Mouse (Mus musculus) liver, embryonic 14.5 days (tissue): ENCODE measurements around the gene E2f3. TPM values are rescaled to one million over a fixed set of nuclear protein-coding genes. Genes with fewer than 3 reads are reported as not detected.
A peak's percentile ranks its signal among the peaks of the same experiment; 100 is the strongest.

Source experiments
- ATAC-seq: fragments of 200-750 bp; cut with Nextera tagmentation; 2 replicates; pipeline ENCODE4 v1.8.0; 2017; ENCODE audit warnings: moderate number of reproducible peaks, mild to moderate bottlenecking, moderate library complexity; ENCODE audit not compliant: insufficient read depth
- DNase-seq, 3 experiments: peaks; one replicate each; pipeline ENCODE4 v3.0.0-alpha.2; 2012 to 2013; ENCODE audit warnings: low read depth in 3 of 3, low spot score in 3 of 3
- H3K27ac ChIP-seq: fragments of 300-500 bp; sonication (generic); 2 replicates; pipeline ENCODE4 v1.5.1; 2014; ENCODE audit warnings: moderate library complexity, mild to moderate bottlenecking, control low read depth, inconsistent platforms
- H3K27me3 ChIP-seq: fragments of 300-500 bp; sonication (generic); 2 replicates; pipeline ENCODE4 v1.6.1; 2014; ENCODE audit warnings: mild to moderate bottlenecking, low read length, moderate library complexity; ENCODE audit not compliant: control insufficient read depth, insufficient read depth
- H3K36me3 ChIP-seq: fragments of 300-500 bp; sonication (generic); replicated peaks from 2 replicates; pipeline ENCODE4 v1.6.1; 2014; ENCODE audit warnings: low read depth; ENCODE audit not compliant: control insufficient read depth, insufficient read depth
- H3K4me1 ChIP-seq, 2 experiments: fragments of 200-500 bp in 1 of 2; fragments of 300-500 bp in 1 of 2; sonication (generic) in 1 of 2; replicated peaks; 2 replicates each; pipeline ENCODE4 v1.6.1; 2012 to 2014; ENCODE audit warnings: antibody characterized with exemption in 1 of 2, inconsistent platforms in 1 of 2, low read length in 1 of 2; ENCODE audit not compliant: control insufficient read depth in 2 of 2, insufficient read depth in 2 of 2
- H3K4me2 ChIP-seq: fragments of 300-500 bp; sonication (generic); 2 replicates; pipeline ENCODE4 v1.6.1; 2014; ENCODE audit warnings: low read depth, mild to moderate bottlenecking, control low read depth, moderate library complexity
- H3K4me3 ChIP-seq, 2 experiments: fragments of 200-500 bp in 1 of 2; fragments of 300-500 bp in 1 of 2; sonication (generic) in 1 of 2; 2 replicates each; pipeline ENCODE4 v1.5.1; 2012 to 2014; ENCODE audit warnings: low read depth in 2 of 2, low read length in 2 of 2, mild to moderate bottlenecking in 2 of 2, control low read depth in 1 of 2, inconsistent platforms in 1 of 2, moderate library complexity in 1 of 2; ENCODE audit not compliant: insufficient read depth in 1 of 2
- H3K9ac ChIP-seq: fragments of 300-500 bp; sonication (generic); replicated peaks from 2 replicates; pipeline ENCODE4 v1.6.1; 2014; ENCODE audit warnings: mild to moderate bottlenecking, control low read depth, moderate library complexity
- H3K9me3 ChIP-seq: fragments of 300-500 bp; sonication (generic); 2 replicates; pipeline ENCODE4 v1.6.1; 2016; ENCODE audit warnings: low read length, mixed read lengths; ENCODE audit not compliant: control insufficient read depth
- CTCF ChIP-seq: IDR thresholded peaks from 2 replicates; pipeline ENCODE4 v1.5.1; 2016; ENCODE audit warnings: antibody characterized with exemption, low read depth, control low read depth
- EP300 ChIP-seq: IDR thresholded peaks from 2 replicates; pipeline ENCODE4 v1.6.1; 2016; ENCODE audit warnings: antibody characterized with exemption, low read depth
- WGBS: fragments of 180-500 bp; shearing (Covaris S2); extraction: QIAGEN DNeasy Blood & Tissue Kit; methylation state at CpG from one replicate; pipeline ENCODE4 v1.1.7; 2014; ENCODE audit not compliant: insufficient replicate concordance; 5-methylcytosine and 5-hydroxymethylcytosine counted together
- polyA plus RNA-seq, 2 experiments: library from polyadenylated mRNA; depleted of rRNA in 1 of 2; stranded (reverse) in 1 of 2; unstranded in 1 of 2; fragments of >200 nt; fragmentation: Nextera tagmentation in 1 of 2; extraction: Ambion mirVana in 1 of 2; gene quantifications; 2 replicates each; pipeline versions ENCODE4 v1.2.1 to v1.2.3; 2012 to 2014

Gene E2f3
- polyA plus RNA-seq, 2 experiments, result 3.4 to 5.5 TPM

- Histone ChIP-seq H3K4me3 (no peak overlapping the region), H3K4me1 (no peaks in the 10 kb centered on the region), H3K27me3 (no peaks in the 10 kb centered on the region), H3K27ac (no peak overlapping the region), H3K36me3 (no peaks in the 10 kb centered on the region), H3K9ac (no peak overlapping the region), H3K9me3 (no peaks in the 10 kb centered on the region), H3K4me2 (no peak overlapping the region)
- ATAC-seq (no peak), DNase-seq (no peak)
- TF ChIP-seq CTCF (no peak), EP300 (no peak)
- 64% methylated on average over 5 of the region's 5 CpGs for WGBS
Observed at GRCm38 (mm10) chr13:30004849-30005248, 19.0 kb upstream of the E2f3 start.

DNA sequence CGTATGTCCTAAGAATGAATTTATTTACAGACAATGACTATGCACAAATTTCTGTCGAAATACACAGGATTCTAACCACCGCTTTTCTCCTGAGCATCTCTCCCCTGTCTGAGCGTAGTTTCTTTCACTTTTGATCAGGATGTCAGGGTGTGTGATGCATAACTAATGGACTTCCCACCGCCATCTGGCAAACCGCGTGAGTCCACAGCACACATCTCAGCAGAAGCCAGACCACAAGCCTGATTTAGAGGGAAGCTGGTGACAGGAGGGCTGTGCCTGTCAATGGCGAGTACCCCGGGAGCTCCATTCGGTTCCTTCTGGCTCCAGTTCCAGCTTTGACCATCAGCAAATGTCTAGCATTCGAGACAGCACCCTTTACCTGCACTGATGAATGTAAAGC is 17.3 kb upstream of the E2f3 start:
- Histone ChIP-seq H3K36me3 (no peaks in the 10 kb centered on the region), H3K9me3 (no peaks in the 10 kb centered on the region), H3K4me2 (no peak overlapping the region), H3K4me1 (no peaks in the 10 kb centered on the region), H3K27ac (no peak overlapping the region), H3K4me3 (no peak overlapping the region), H3K27me3 (no peaks in the 10 kb centered on the region), H3K9ac (no peak overlapping the region)
- DNase-seq, result no peak
- no peak for ATAC-seq
- 11% methylated on average over 11 of the region's 11 CpGs for WGBS
- TF ChIP-seq CTCF (no peak), EP300 (no peak)

DNA sequence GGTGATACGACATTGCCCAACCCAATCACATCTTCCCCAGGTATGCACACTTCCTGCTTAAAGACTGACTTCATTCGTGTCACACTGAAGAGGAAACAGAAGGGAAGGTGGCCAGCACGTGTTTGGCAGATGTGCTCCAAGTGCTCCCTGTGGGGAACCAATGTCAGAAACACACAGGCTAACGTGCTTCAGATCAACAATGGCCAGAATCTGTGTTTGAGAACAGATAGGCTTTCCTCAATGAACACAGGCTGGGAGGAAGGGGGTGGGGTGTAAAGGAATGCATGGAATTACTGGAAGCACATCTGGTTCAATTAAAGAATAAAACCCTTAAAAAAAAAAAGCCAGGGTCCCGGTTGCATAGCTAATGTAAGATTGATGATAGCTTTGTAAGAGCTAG is 15.2 kb upstream of the E2f3 start:
- Histone ChIP-seq H3K4me1 (no peaks in the 10 kb centered on the region), H3K9me3 (no peaks in the 10 kb centered on the region), H3K27ac (no peak overlapping the region), H3K9ac (no peak overlapping the region), H3K36me3 (no peaks in the 10 kb centered on the region), H3K27me3 (no peaks in the 10 kb centered on the region), H3K4me2 (no peak overlapping the region), H3K4me3 (no peak overlapping the region)
- ATAC-seq (no peak), DNase-seq (no peak)
- no peak for TF ChIP-seq EP300
- no peak for TF ChIP-seq CTCF
- 25% methylated on average over 5 of the region's 5 CpGs for WGBS

GRCm38 (mm10) chr13:29987956-29988355 is 2.1 kb upstream of the E2f3 start:
- TF ChIP-seq CTCF (no peak), EP300 (no peak)
- WGBS, result 86% methylated on average over 6 of the region's 6 CpGs
- Histone ChIP-seq H3K4me3 (no peak overlapping the region), H3K27me3 (no peaks in the 10 kb centered on the region), H3K4me2 (no peak overlapping the region), H3K9me3 (no peaks in the 10 kb centered on the region), H3K36me3 (no peaks in the 10 kb centered on the region), H3K4me1 (peaks cover 6 to 15% of the 10 kb centered on the region in 2 experiments), H3K27ac (no peak overlapping the region), H3K9ac (no peak overlapping the region)
- DNase-seq (no peak), ATAC-seq (no peak)

- Histone ChIP-seq H3K4me2 (peak overlapping the region; percentile 94), H3K27ac (peak overlapping the region; percentile 61), H3K9ac (peak overlapping the region; percentile 70), H3K27me3 (no peaks in the 10 kb centered on the region), H3K4me3 (peak overlapping the region; percentile 58 to 65), H3K4me1 (peaks cover 8 to 22% of the 10 kb centered on the region in 2 experiments), H3K36me3 (no peaks in the 10 kb centered on the region), H3K9me3 (no peaks in the 10 kb centered on the region)
- DNase-seq (no peak), ATAC-seq (no peak)
- WGBS, result 15% methylated on average over 9 of the region's 9 CpGs
- TF ChIP-seq CTCF, result no peak
- no peak for TF ChIP-seq EP300
Observed at GRCm38 (mm10) chr13:29986756-29987120, 875 bp upstream of the E2f3 start.
